Mouse (Mus musculus) heart, postnatal 0 days (tissue): ENCODE results near the gene Hist4h4. TPM values are rescaled to one million over a fixed set of nuclear protein-coding genes. Genes with fewer than 3 reads are reported as not detected.

ENCODE experiments used
- ATAC-seq: fragments of 200-750 bp; cut with Nextera tagmentation; 2 replicates; pipeline ENCODE4 v1.8.0; 2017; ENCODE audit warnings: low read depth, moderate number of reproducible peaks, moderate library complexity; ENCODE audit not compliant: insufficient read depth
- DNase-seq: peaks from one replicate; pipeline ENCODE4 v3.0.0-alpha.2; 2016; ENCODE audit warnings: low spot score
- H3K27ac ChIP-seq: fragments of 300-500 bp; sonication (generic); 2 replicates; pipeline ENCODE4 v1.5.1; 2014; ENCODE audit warnings: low read depth, mild to moderate bottlenecking
- H3K27me3 ChIP-seq: fragments of 300-500 bp; sonication (generic); 2 replicates; pipeline ENCODE4 v1.6.1; 2014; ENCODE audit warnings: low read length, mixed read lengths; ENCODE audit not compliant: control insufficient read depth, insufficient read depth
- H3K36me3 ChIP-seq: fragments of 300-500 bp; sonication (generic); replicated peaks from 2 replicates; pipeline ENCODE4 v1.6.1; 2014; ENCODE audit warnings: low read length, mixed read lengths; ENCODE audit not compliant: control insufficient read depth, insufficient read depth
- H3K4me1 ChIP-seq: fragments of 300-500 bp; sonication (generic); 2 replicates; pipeline ENCODE4 v1.6.1; 2014; ENCODE audit warnings: antibody characterized with exemption; ENCODE audit not compliant: control insufficient read depth, insufficient read depth
- H3K4me2 ChIP-seq: fragments of 300-500 bp; sonication (generic); 2 replicates; pipeline ENCODE4 v1.6.1; 2014; ENCODE audit warnings: low read depth, mild to moderate bottlenecking, low read length, moderate library complexity
- H3K4me3 ChIP-seq: fragments of 300-500 bp; sonication (generic); 2 replicates; pipeline ENCODE4 v1.5.1; 2014; ENCODE audit warnings: low read depth, low read length
- H3K9ac ChIP-seq: fragments of 300-500 bp; sonication (generic); replicated peaks from 2 replicates; pipeline ENCODE4 v1.6.1; 2014; ENCODE audit warnings: low read depth, low read length, mixed read lengths
- H3K9me3 ChIP-seq: fragments of 300-500 bp; sonication (generic); replicated peaks from 2 replicates; pipeline ENCODE4 v1.6.1; 2016; ENCODE audit warnings: low read length; ENCODE audit not compliant: control insufficient read depth
- CTCF ChIP-seq: IDR thresholded peaks from 2 replicates; pipeline ENCODE4 v1.5.1; 2016; ENCODE audit warnings: antibody characterized with exemption, control low read depth, low read depth
- EP300 ChIP-seq: IDR thresholded peaks from 2 replicates; pipeline ENCODE4 v1.6.1; 2016; ENCODE audit warnings: antibody characterized with exemption, low read depth
- WGBS: fragments of 180-500 bp; shearing (Covaris S2); extraction: QIAGEN DNeasy Blood & Tissue Kit; methylation state at CpG from one replicate; pipeline ENCODE4 v1.1.7; 2014; 5-methylcytosine and 5-hydroxymethylcytosine counted together
- polyA plus RNA-seq: library from polyadenylated mRNA; unstranded; fragments of >200 nt; fragmentation: Nextera tagmentation; extraction: Ambion mirVana; gene quantifications from 2 replicates; pipeline ENCODE4 v1.2.1, GENCODE M21; 2015
- total RNA-seq: library from RNA; depleted of rRNA; stranded (reverse); fragments of >200 nt; gene quantifications from 2 replicates; pipeline ENCODE4 v1.2.3, GENCODE M21; 2014; ENCODE audit warnings: low replicate concordance

Hist4h4 gene
- total and polyA plus RNA-seq, 2 experiments from 2014 or later = 0.37 to 88.7 TPM

DNA sequence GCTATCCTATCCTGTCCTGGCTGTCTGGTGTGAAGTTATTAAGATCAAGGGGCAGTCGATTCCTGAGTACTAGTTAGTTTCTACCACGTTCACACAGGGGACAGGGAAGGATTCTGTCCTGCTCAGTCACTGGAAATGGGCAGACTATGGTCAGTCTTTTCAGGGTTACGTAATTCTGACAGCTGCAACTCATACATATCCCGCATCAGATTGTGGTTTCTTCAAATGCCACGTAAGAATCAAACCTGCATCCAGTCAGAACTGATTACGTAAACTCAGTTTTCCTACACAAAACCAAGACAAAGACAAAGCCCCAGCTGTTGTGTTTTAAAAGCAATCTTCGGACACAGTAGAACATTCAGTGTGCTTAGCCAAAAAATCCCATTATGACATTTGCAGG, 11.2 kb upstream of the Hist4h4 start:
- Histone ChIP-seq H3K4me3 (no peak overlapping the region), H3K4me2 (no peak overlapping the region), H3K9me3 (no peaks in the 10 kb centered on the region), H3K36me3 (peaks cover 80% of the 10 kb centered on the region), H3K27ac (no peak overlapping the region), H3K4me1 (no peaks in the 10 kb centered on the region), H3K9ac (no peak overlapping the region), H3K27me3 (no peaks in the 10 kb centered on the region)
- ATAC-seq = no peak
- no peak for TF ChIP-seq CTCF
- no peak for TF ChIP-seq EP300
- WGBS = 94% methylated on average over 7 of the region's 7 CpGs
- no peak for DNase-seq

DNA sequence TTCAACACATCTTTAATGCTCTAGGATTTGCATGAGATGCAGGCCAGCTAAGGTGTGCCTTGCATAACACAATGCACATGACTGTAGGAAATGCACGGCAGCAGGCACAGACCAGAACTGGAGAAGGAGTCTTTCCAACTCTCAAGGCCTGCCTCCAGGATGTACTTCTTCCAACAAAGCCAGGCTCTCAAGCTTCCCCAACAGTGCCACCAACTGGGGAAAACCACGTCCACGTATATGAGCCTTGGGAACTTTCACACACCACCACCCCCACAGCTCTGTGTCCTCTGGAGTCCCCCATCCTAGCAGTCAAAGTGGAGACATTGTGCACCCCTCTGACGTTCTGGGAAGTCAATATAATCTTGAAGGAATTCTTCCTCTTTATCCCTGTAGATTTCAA, 8.9 kb upstream of the Hist4h4 start:
- ATAC-seq (no peak), DNase-seq (no peak)
- peaks cover 58% of the 10 kb centered on the region for H3K36me3 ChIP-seq
- no peak overlapping the region for H3K9ac ChIP-seq
- H3K4me2 ChIP-seq = no peak overlapping the region
- WGBS = 23% methylated on average over 4 of the region's 4 CpGs
- no peak overlapping the region for H3K27ac ChIP-seq
- no peaks in the 10 kb centered on the region for H3K27me3 ChIP-seq
- no peak overlapping the region for H3K4me3 ChIP-seq
- H3K9me3 ChIP-seq = no peaks in the 10 kb centered on the region
- TF ChIP-seq CTCF (no peak; the same call in 1 of the 2 replicates), EP300 (no peak)
- peaks cover 7% of the 10 kb centered on the region for H3K4me1 ChIP-seq

DNA sequence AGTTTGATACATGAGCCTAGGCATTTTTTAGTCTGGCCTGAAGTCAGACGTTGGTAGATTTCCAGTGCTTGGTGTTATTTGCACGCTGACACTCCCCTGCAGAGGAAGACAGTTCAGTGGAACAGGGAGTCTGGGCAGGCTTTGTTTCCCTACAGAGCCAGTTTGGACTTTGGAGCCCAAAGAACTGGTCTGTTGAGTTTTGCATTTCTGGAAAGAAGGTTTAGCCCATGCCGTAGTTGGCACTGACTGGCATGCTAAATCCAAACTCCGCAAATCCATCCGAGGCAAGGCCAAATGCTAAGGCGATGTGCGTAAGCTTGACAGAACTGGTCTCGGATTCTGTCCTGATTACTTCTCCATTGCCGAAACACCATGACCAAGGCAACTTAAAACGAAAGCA, 7.0 kb upstream of the Hist4h4 start:
- ATAC-seq (no peak), DNase-seq (no peak)
- Histone ChIP-seq H3K9ac (no peak overlapping the region), H3K36me3 (peaks cover 39% of the 10 kb centered on the region), H3K9me3 (no peaks in the 10 kb centered on the region), H3K4me1 (peaks cover 13% of the 10 kb centered on the region), H3K4me3 (no peak overlapping the region), H3K27me3 (no peaks in the 10 kb centered on the region), H3K27ac (no peak overlapping the region), H3K4me2 (no peak overlapping the region)
- 86% methylated on average over 10 of the region's 10 CpGs for WGBS
- TF ChIP-seq EP300 (no peak), CTCF (no peak)

DNA sequence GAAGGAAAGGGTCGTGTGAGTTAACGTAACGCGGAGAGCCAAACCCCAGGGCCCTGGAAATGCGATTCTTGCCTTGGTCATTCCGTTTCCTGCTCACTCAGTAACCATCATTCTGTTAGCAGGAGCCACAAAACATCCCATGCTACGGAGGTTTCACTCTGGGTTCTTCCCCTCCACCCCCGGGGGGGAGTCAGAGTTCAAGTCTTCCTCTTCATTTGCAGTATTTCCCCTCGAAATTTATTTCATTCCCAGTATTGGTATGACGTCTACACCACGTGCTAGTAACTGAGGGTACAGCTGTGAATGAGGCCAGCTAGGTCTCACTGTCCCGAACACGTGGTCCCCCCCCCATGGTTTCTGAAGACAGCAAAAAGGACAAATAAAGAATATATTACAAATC, 5.5 kb upstream of the Hist4h4 start:
- H3K36me3 ChIP-seq = peaks cover 27% of the 10 kb centered on the region
- H3K9ac ChIP-seq = 0 out of 2 replicates have a peak overlapping the region, but pooled peaks have one; percentile 72
- TF ChIP-seq CTCF = no peak
- TF ChIP-seq EP300 = no peak
- DNase-seq = no peak
- WGBS = 65% methylated on average over 13 of the region's 13 CpGs
- H3K27me3 ChIP-seq = no peaks in the 10 kb centered on the region
- peak overlapping the region; percentile 91 for H3K4me2 ChIP-seq
- peak overlapping the region; percentile 90 for H3K4me3 ChIP-seq
- peaks cover 13% of the 10 kb centered on the region for H3K4me1 ChIP-seq
- no peak for ATAC-seq
- no peaks in the 10 kb centered on the region for H3K9me3 ChIP-seq
- no peak overlapping the region for H3K27ac ChIP-seq

DNA sequence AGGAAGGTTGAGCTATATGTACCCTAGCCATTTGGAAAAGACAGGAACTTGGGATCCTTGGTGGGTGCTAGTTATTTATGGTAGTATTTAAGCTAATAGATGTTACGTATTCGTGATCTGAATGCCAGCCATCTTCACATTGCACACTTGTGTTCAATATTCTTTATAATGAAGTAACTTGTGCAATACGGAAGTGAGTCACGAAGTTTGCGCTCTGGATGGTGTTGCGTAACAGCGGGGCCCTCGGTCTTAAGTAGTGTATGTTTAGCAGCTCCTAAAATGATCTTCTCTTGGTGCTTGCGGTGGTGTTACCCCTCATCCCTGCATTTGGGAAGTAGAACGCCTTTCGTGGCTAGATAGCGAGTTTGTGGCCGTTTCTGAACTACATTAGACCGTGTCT, 4.9 kb upstream of the Hist4h4 start:
- DNase-seq (peak; percentile 38), ATAC-seq (no peak)
- H3K4me2 ChIP-seq = peak overlapping the region; percentile 91

DNA sequence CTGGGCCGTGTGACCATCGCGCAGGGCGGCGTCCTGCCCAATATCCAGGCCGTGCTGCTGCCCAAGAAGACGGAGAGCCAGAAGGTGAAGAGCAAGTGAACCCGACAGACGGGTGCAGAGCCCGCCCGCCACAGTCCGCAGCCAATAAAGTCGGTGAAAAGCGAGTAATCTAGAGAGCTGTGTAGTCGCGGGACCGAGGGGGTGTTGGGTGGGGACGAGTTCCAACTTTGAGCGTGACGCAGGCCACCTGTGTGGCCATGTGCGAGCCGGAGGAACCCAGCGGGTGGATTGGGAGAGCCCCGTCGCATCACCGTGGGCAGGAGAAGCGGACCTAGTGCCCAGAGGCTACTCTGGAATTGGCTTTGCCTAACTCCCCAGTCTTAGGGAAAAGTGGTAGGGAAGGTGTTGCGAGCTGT, 4.4 kb upstream of the Hist4h4 start:
- ATAC-seq (peak; percentile 12; the same call in 1 of the 2 replicates), DNase-seq (no peak)
- H3K27me3 ChIP-seq = no peaks in the 10 kb centered on the region
- H3K27ac ChIP-seq = peak overlapping the region; percentile 58
- H3K9me3 ChIP-seq = no peaks in the 10 kb centered on the region
- WGBS = under 1% methylated on average over 28 of the region's 28 CpGs
- peaks cover 17% of the 10 kb centered on the region for H3K36me3 ChIP-seq
- TF ChIP-seq EP300 (no peak), CTCF (no peak)
- peaks cover 13% of the 10 kb centered on the region for H3K4me1 ChIP-seq
- H3K9ac ChIP-seq = peak overlapping the region; percentile 72
- H3K4me2 ChIP-seq = peak overlapping the region; percentile 91
- peak overlapping the region; percentile 90 for H3K4me3 ChIP-seq

More for the DNA sequence above, 4.9 kb upstream of the Hist4h4 start:
- Histone ChIP-seq H3K9ac (peak overlapping the region; percentile 72), H3K36me3 (peaks cover 21% of the 10 kb centered on the region), H3K9me3 (no peaks in the 10 kb centered on the region), H3K27me3 (no peaks in the 10 kb centered on the region), H3K4me3 (peak overlapping the region; percentile 90), H3K4me1 (peaks cover 13% of the 10 kb centered on the region), H3K27ac (peak overlapping the region; percentile 58; the same call in 1 of the 2 replicates)
- TF ChIP-seq EP300 (no peak), CTCF (no peak)
- 22% methylated on average over 14 of the region's 14 CpGs for WGBS
